Mouse (Mus musculus) liver, adult 2 months (tissue): ENCODE results near the gene Nfrkb. TPM values are rescaled to one million over a fixed set of nuclear protein-coding genes. Genes with fewer than 3 reads are reported as not detected.

Experiments used
- DNase-seq: peaks from one replicate; pipeline ENCODE4 v3.0.0-alpha.2; 2011; ENCODE audit warnings: low read depth, low spot score; ENCODE audit errors: extremely low read depth
- H3K27ac ChIP-seq: fragments of 200-500 bp; replicated peaks from 2 replicates; pipeline ENCODE4 v1.5.1; 2012; ENCODE audit warnings: low read depth, mild to moderate bottlenecking, control low read depth, inconsistent platforms, low read length; ENCODE audit not compliant: insufficient read depth
- H3K27me3 ChIP-seq: fragments of 200-500 bp; 2 replicates; pipeline ENCODE4 v1.6.1; 2012; ENCODE audit warnings: mild to moderate bottlenecking, moderate library complexity, low read length, inconsistent platforms; ENCODE audit not compliant: control insufficient read depth, insufficient read depth
- H3K36me3 ChIP-seq: fragments of 200-500 bp; 2 replicates; pipeline ENCODE4 v1.6.1; 2012; ENCODE audit warnings: low read length, inconsistent platforms; ENCODE audit not compliant: control insufficient read depth, insufficient read depth
- H3K4me1 ChIP-seq: fragments of 200-500 bp; 2 replicates; pipeline ENCODE4 v1.6.1; 2011; ENCODE audit warnings: low read length; ENCODE audit not compliant: control insufficient read depth, insufficient read depth
- H3K4me3 ChIP-seq: fragments of 200-500 bp; 2 replicates; pipeline ENCODE4 v1.5.1; 2011; ENCODE audit warnings: low read depth, mild to moderate bottlenecking, control low read depth, low read length, moderate library complexity; ENCODE audit not compliant: insufficient read depth
- H3K79me2 ChIP-seq: fragments of 200-500 bp; 2 replicates; pipeline ENCODE4 v1.6.1; 2012; ENCODE audit warnings: inconsistent platforms, mild to moderate bottlenecking, low read length, moderate library complexity; ENCODE audit not compliant: control insufficient read depth, insufficient read depth
- H3K9ac ChIP-seq: fragments of 200-500 bp; 2 replicates; pipeline ENCODE4 v1.6.1; 2012; ENCODE audit warnings: low read depth, mild to moderate bottlenecking, control low read depth, inconsistent platforms, low read length
- CTCF ChIP-seq: fragments of 200-500 bp; IDR thresholded peaks from 2 replicates; pipeline ENCODE4 v1.5.1; 2011; ENCODE audit warnings: low read depth, low read length, control low read depth
- POLR2A ChIP-seq: fragments of 200-500 bp; IDR thresholded peaks from 2 replicates; pipeline ENCODE4 v1.6.1; 2011; ENCODE audit warnings: low read length, control low read depth; ENCODE audit not compliant: insufficient read depth; ENCODE audit errors: extremely low read depth
- WGBS: fragments of 180-500 bp; shearing (Covaris S2); methylation state at CpG from one replicate; pipeline ENCODE4 v1.1.7; 2018; 5-methylcytosine and 5-hydroxymethylcytosine counted together
- polyA plus RNA-seq: library from polyadenylated mRNA; depleted of rRNA; stranded (reverse); fragments of >200 nt; gene quantifications from 2 replicates; pipeline ENCODE4 v1.2.3, GENCODE M21; 2012
- total RNA-seq: library from RNA; depleted of rRNA; stranded (reverse); fragments of >200 nt; gene quantifications from 2 replicates; pipeline ENCODE4 v1.2.3, GENCODE M21; 2014

The Nfrkb gene
- total and polyA plus RNA-seq, 2 experiments = 6.6 to 8.2 TPM

- Histone ChIP-seq H3K9ac (no peak overlapping the region), H3K36me3 (peaks cover 71% of the 10 kb centered on the region), H3K27ac (no peak overlapping the region), H3K27me3 (no peaks in the 10 kb centered on the region), H3K79me2 (no peaks in the 10 kb centered on the region), H3K4me3 (no peak overlapping the region), H3K4me1 (no peaks in the 10 kb centered on the region)
- TF ChIP-seq POLR2A (no peak), CTCF (peak; percentile 89)
- DNase-seq = no peak
- WGBS = 63% methylated on average over 6 of the region's 6 CpGs
Measured at GRCm38 (mm10) chr9:31405217-31405616, 19.2 kb downstream of the Nfrkb start.

- no peak for DNase-seq
- no peak for TF ChIP-seq CTCF
- TF ChIP-seq POLR2A = no peak
- no peak overlapping the region for H3K9ac ChIP-seq
- no peak overlapping the region for H3K27ac ChIP-seq
- H3K4me3 ChIP-seq = no peak overlapping the region
- WGBS = 93% methylated on average over 4 of the region's 4 CpGs
- H3K27me3 ChIP-seq = no peaks in the 10 kb centered on the region
- H3K36me3 ChIP-seq = peaks cover 78% of the 10 kb centered on the region
- H3K79me2 ChIP-seq = no peaks in the 10 kb centered on the region
- H3K4me1 ChIP-seq = no peaks in the 10 kb centered on the region
Measured at GRCm38 (mm10) chr9:31412165-31412564, 26.2 kb downstream of the Nfrkb start.

GRCm38 (mm10) chr9:31418821-31419220 lies 32.8 kb downstream of the Nfrkb start:
- no peak for DNase-seq
- Histone ChIP-seq H3K27ac (no peak overlapping the region), H3K4me1 (no peaks in the 10 kb centered on the region), H3K79me2 (no peaks in the 10 kb centered on the region), H3K4me3 (no peak overlapping the region), H3K36me3 (peaks cover 55% of the 10 kb centered on the region), H3K27me3 (no peaks in the 10 kb centered on the region), H3K9ac (no peak overlapping the region)
- TF ChIP-seq CTCF (no peak), POLR2A (no peak)
- WGBS = 97% methylated on average over 1 of the region's 1 CpGs

- WGBS = 92% methylated on average over 5 of the region's 5 CpGs
Measured at GRCm38 (mm10) chr9:31422143-31422542, 36.2 kb downstream of the Nfrkb start.

GRCm38 (mm10) chr9:31428971-31429370 lies 43.0 kb downstream of the Nfrkb start:
- peak; percentile 82 for DNase-seq
- WGBS = 68% methylated on average over 7 of the region's 7 CpGs
- Histone ChIP-seq H3K9ac (no peak overlapping the region), H3K27ac (no peak overlapping the region), H3K27me3 (no peaks in the 10 kb centered on the region), H3K79me2 (no peaks in the 10 kb centered on the region), H3K4me3 (no peak overlapping the region), H3K36me3 (no peaks in the 10 kb centered on the region), H3K4me1 (peaks cover 3% of the 10 kb centered on the region; the same call in 1 of the 2 replicates)
- TF ChIP-seq CTCF = no peak
- no peak for TF ChIP-seq POLR2A

More at GRCm38 (mm10) chr9:31422143-31422542, 36.2 kb downstream of the Nfrkb start:
- DNase-seq = no peak
- Histone ChIP-seq H3K9ac (no peak overlapping the region), H3K79me2 (no peaks in the 10 kb centered on the region), H3K4me1 (no peaks in the 10 kb centered on the region), H3K27me3 (no peaks in the 10 kb centered on the region), H3K4me3 (no peak overlapping the region), H3K27ac (no peak overlapping the region), H3K36me3 (peaks cover 31% of the 10 kb centered on the region)
- no peak for TF ChIP-seq CTCF
- TF ChIP-seq POLR2A = no peak

GRCm38 (mm10) chr9:31430011-31430410 lies 44.0 kb downstream of the Nfrkb start:
- WGBS = 76% methylated on average over 9 of the region's 9 CpGs
- no peaks in the 10 kb centered on the region for H3K36me3 ChIP-seq
- H3K79me2 ChIP-seq = no peaks in the 10 kb centered on the region
- H3K9ac ChIP-seq = no peak overlapping the region
- no peak for TF ChIP-seq CTCF
- no peak for TF ChIP-seq POLR2A
- H3K4me1 ChIP-seq = peaks cover 3% of the 10 kb centered on the region; the same call in 1 of the 2 replicates
- no peak overlapping the region for H3K4me3 ChIP-seq
- no peak for DNase-seq
- no peak overlapping the region for H3K27ac ChIP-seq
- no peaks in the 10 kb centered on the region for H3K27me3 ChIP-seq
